Mouse (Mus musculus) forebrain, postnatal 0 days (tissue): Measurements from ENCODE around the gene Slc45a1. TPM values are rescaled to one million over a fixed set of nuclear protein-coding genes. Genes with fewer than 3 reads are reported as not detected.
"Not testable (repeated sequence)": the region's sequence is repeated elsewhere in the genome, so short reads cannot be mapped to it uniquely, and the experiment has no call there.

ENCODE experiments used
- ATAC-seq: fragments of 200-750 bp; cut with Nextera tagmentation; 2 replicates; pipeline ENCODE4 v1.8.0; 2017; ENCODE audit warnings: mild to moderate bottlenecking, moderate library complexity
- DNase-seq: peaks from one replicate; pipeline ENCODE4 v3.0.0-alpha.2; 2015
- H3K27ac ChIP-seq: fragments of 300-500 bp; sonication (generic); 2 replicates; pipeline ENCODE4 v1.5.1; 2014; ENCODE audit warnings: low read depth, mild to moderate bottlenecking, antibody characterized with exemption, low read length, moderate library complexity, mixed read lengths
- H3K27me3 ChIP-seq: fragments of 300-500 bp; sonication (generic); 2 replicates; pipeline ENCODE4 v1.6.1; 2014; ENCODE audit warnings: mild to moderate bottlenecking, low read length, mixed read lengths; ENCODE audit not compliant: insufficient read depth
- H3K36me3 ChIP-seq: fragments of 300-500 bp; sonication (generic); 2 replicates; pipeline ENCODE4 v1.6.1; 2014; ENCODE audit warnings: mild to moderate bottlenecking, moderate library complexity; ENCODE audit not compliant: insufficient read depth
- H3K4me1 ChIP-seq: fragments of 300-500 bp; sonication (generic); 2 replicates; pipeline ENCODE4 v1.6.1; 2014; ENCODE audit warnings: antibody characterized with exemption; ENCODE audit not compliant: insufficient read depth
- H3K4me2 ChIP-seq: fragments of 300-500 bp; sonication (generic); 2 replicates; pipeline ENCODE4 v1.6.1; 2014; ENCODE audit warnings: low read depth, mild to moderate bottlenecking, moderate library complexity
- H3K4me3 ChIP-seq: fragments of 300-500 bp; sonication (generic); 2 replicates; pipeline ENCODE4 v1.5.1; 2014; ENCODE audit warnings: low read depth, low read length, mixed read lengths
- H3K9ac ChIP-seq: fragments of 300-500 bp; sonication (generic); 2 replicates; pipeline ENCODE4 v1.6.1; 2014; ENCODE audit warnings: mild to moderate bottlenecking
- H3K9me3 ChIP-seq: fragments of 300-500 bp; sonication (generic); 2 replicates; pipeline ENCODE4 v1.6.1; 2016; ENCODE audit warnings: low read length
- CTCF ChIP-seq: sonication (generic); IDR thresholded peaks from 2 replicates; pipeline ENCODE4 v1.5.1; 2016; ENCODE audit warnings: antibody characterized with exemption, control low read depth, low read depth
- WGBS: fragments of 180-500 bp; shearing (Covaris S2); extraction: QIAGEN DNeasy Blood & Tissue Kit; methylation state at CpG from one replicate; pipeline ENCODE4 v1.1.7; 2014; 5-methylcytosine and 5-hydroxymethylcytosine counted together
- polyA plus RNA-seq: library from polyadenylated mRNA; unstranded; fragments of >200 nt; fragmentation: Nextera tagmentation; extraction: Ambion mirVana; gene quantifications from 2 replicates; pipeline ENCODE4 v1.2.1, GENCODE M21; 2015
- total RNA-seq: library from RNA; depleted of rRNA; stranded (reverse); fragments of >200 nt; gene quantifications from 2 replicates; pipeline ENCODE4 v1.2.3, GENCODE M21; 2014

The Slc45a1 gene
- total and polyA plus RNA-seq, 2 experiments from 2014 or later, result 37.2 to 43.9 TPM

GRCm38 (mm10) chr4:150605804-150606203 lies 46.2 kb downstream of the Slc45a1 start:
- Histone ChIP-seq H3K4me1 (peaks cover 16% of the 10 kb centered on the region), H3K36me3 (peaks cover 3% of the 10 kb centered on the region; the same call in 1 of the 2 replicates), H3K27me3 (no peaks in the 10 kb centered on the region), H3K9ac (no peak overlapping the region), H3K9me3 (no peaks in the 10 kb centered on the region), H3K4me3 (no peak overlapping the region), H3K4me2 (no peak overlapping the region), H3K27ac (peak overlapping the region; percentile 71)
- ATAC-seq (no peak), DNase-seq (no peak)
- TF ChIP-seq CTCF, result no peak
- WGBS, result 83% methylated on average over 3 of the region's 3 CpGs

- 100% methylated on average over 1 of the region's 1 CpGs for WGBS
- Histone ChIP-seq H3K36me3 (no peaks in the 10 kb centered on the region), H3K4me2 (no peak overlapping the region), H3K9me3 (no peaks in the 10 kb centered on the region), H3K27ac (no peak overlapping the region), H3K4me1 (peaks cover 16% of the 10 kb centered on the region), H3K27me3 (no peaks in the 10 kb centered on the region), H3K4me3 (no peak overlapping the region), H3K9ac (no peak overlapping the region)
- DNase-seq (no peak), ATAC-seq (no peak)
- no peak for TF ChIP-seq CTCF
These were observed 48.5 kb downstream of the Slc45a1 start for GRCm38 (mm10) chr4:150603366-150604061.

GRCm38 (mm10) chr4:150601489-150601888 lies 50.5 kb downstream of the Slc45a1 start:
- TF ChIP-seq CTCF, result no peak
- no peaks in the 10 kb centered on the region for H3K36me3 ChIP-seq
- no peak overlapping the region for H3K4me3 ChIP-seq
- H3K9ac ChIP-seq, result no peak overlapping the region
- WGBS, result 52% methylated on average over 10 of the region's 10 CpGs
- ATAC-seq (no peak; the same call in 1 of the 2 replicates), DNase-seq (no peak)
- H3K4me1 ChIP-seq, result peaks cover 9% of the 10 kb centered on the region
- H3K9me3 ChIP-seq, result no peaks in the 10 kb centered on the region
- H3K27me3 ChIP-seq, result no peaks in the 10 kb centered on the region
- no peak overlapping the region for H3K4me2 ChIP-seq
- H3K27ac ChIP-seq, result no peak overlapping the region

- not testable (repeated sequence) for DNase-seq, ATAC-seq, H3K36me3 ChIP-seq, H3K9me3 ChIP-seq, H3K9ac ChIP-seq, H3K4me3 ChIP-seq, H3K4me2 ChIP-seq, H3K27me3 ChIP-seq, H3K4me1 ChIP-seq, H3K27ac ChIP-seq
- 88% methylated on average over 2 of the region's 2 CpGs for WGBS
These were observed 51.5 kb downstream of the Slc45a1 start for GRCm38 (mm10) chr4:150600503-150600902.

GRCm38 (mm10) chr4:150599119-150599992 lies 52.6 kb downstream of the Slc45a1 start:
- H3K36me3 ChIP-seq, result no peaks in the 10 kb centered on the region
- TF ChIP-seq CTCF, result no peak
- H3K27me3 ChIP-seq, result no peaks in the 10 kb centered on the region
- H3K4me1 ChIP-seq, result no peaks in the 10 kb centered on the region
- no peak overlapping the region for H3K4me3 ChIP-seq
- H3K27ac ChIP-seq, result no peak overlapping the region
- DNase-seq (no peak), ATAC-seq (no peak)
- H3K9ac ChIP-seq, result no peak overlapping the region
- WGBS, result 61% methylated on average over 3 of the region's 3 CpGs
- no peaks in the 10 kb centered on the region for H3K9me3 ChIP-seq
- no peak overlapping the region for H3K4me2 ChIP-seq

- DNase-seq (peak; percentile 55), ATAC-seq (peak; percentile 43; the same call in 1 of the 2 replicates)
- Histone ChIP-seq H3K4me2 (no peak overlapping the region), H3K4me3 (no peak overlapping the region), H3K36me3 (no peaks in the 10 kb centered on the region), H3K9ac (no peak overlapping the region), H3K4me1 (no peaks in the 10 kb centered on the region), H3K27ac (peak overlapping the region; percentile 2; the same call in 1 of the 2 replicates), H3K27me3 (no peaks in the 10 kb centered on the region), H3K9me3 (no peaks in the 10 kb centered on the region)
- no peak for TF ChIP-seq CTCF
- 58% methylated on average over 1 of the region's 1 CpGs for WGBS
These were observed 53.3 kb downstream of the Slc45a1 start for GRCm38 (mm10) chr4:150598686-150599085.

GRCm38 (mm10) chr4:150595991-150596390 lies 56.0 kb downstream of the Slc45a1 start:
- H3K9ac ChIP-seq, result no peak overlapping the region
- H3K4me1 ChIP-seq, result no peaks in the 10 kb centered on the region
- H3K36me3 ChIP-seq, result no peaks in the 10 kb centered on the region
- H3K4me3 ChIP-seq, result no peak overlapping the region
- ATAC-seq, result no peak
- H3K27ac ChIP-seq, result no peak overlapping the region
- 83% methylated on average over 5 of the region's 5 CpGs for WGBS
- no peak for DNase-seq
- no peak overlapping the region for H3K4me2 ChIP-seq
- no peaks in the 10 kb centered on the region for H3K9me3 ChIP-seq
- no peaks in the 10 kb centered on the region for H3K27me3 ChIP-seq
- no peak for TF ChIP-seq CTCF
